Mouse (Mus musculus): ENCODE results near the gene Gm20388.
A peak's percentile ranks its signal among the peaks of the same experiment; 100 is the strongest.
"Not testable (repeated sequence)": the region's sequence is repeated elsewhere in the genome, so short reads cannot be mapped to it uniquely, and the experiment has no call there.

Gene Gm20388

DNA sequence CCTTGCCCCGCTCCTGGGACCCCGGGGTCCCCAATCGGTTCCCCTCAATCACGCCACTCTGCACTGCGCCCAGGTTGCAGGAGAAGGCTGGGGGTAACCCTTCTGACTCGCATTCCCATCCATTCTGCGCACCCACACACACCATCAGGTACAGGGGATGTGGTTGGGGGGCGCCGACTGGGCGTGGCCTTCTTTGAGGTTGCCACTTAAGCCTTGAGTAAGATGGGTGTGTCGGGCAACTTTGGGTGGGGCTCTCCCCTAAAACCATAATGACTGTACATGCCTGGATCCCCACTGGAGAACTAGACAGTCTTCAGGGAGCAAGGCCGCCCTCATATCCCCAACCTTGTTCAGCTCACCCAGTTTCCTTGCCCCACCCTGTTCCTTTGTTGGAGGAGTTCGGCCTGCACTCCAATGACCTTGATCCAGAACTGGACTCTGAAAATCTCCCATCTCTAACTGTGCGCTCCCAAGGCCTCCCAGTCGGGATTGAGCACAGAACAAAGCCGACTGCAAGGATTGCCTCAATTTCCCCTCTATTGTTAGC lies 3501.2 kb downstream of the Gm20388 start:
- peak in 1 of 2 experiments; percentile 52 for DNase-seq (ENCODE audit: low spot score in 2 of 2)

DNA sequence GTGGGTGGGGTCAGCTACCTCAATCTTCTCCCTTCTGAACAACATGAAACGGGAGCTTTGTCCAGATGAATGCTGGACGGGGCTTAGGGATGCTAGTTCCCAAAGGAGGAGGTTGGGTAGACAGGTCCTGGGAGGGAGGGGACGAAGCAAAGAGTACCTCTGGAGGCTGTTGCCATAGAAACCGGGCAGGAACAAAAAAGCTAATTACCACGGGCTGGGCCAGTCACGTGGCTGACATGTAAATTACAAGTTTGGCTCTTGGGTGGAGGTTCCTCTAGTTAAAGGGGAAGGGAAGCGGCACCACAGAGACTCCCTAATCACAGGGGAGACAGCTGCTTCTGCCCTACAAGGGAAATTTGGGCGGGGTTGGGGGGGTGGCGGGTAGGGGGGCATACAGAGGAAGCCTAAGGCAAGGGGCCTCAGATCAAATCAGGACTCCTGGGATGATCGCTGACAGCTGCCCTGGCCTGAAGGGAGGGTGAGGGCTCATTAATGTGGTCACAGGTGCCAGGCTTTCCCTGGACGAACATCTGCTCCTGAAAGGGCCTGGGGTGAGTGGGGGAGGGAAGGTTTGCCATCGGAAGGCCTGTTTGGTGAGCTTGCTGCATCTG lies 3502.0 kb downstream of the Gm20388 start:
- peak; percentile 64 to 82 for DNase-seq (ENCODE audit: low spot score in 2 of 2)

DNA sequence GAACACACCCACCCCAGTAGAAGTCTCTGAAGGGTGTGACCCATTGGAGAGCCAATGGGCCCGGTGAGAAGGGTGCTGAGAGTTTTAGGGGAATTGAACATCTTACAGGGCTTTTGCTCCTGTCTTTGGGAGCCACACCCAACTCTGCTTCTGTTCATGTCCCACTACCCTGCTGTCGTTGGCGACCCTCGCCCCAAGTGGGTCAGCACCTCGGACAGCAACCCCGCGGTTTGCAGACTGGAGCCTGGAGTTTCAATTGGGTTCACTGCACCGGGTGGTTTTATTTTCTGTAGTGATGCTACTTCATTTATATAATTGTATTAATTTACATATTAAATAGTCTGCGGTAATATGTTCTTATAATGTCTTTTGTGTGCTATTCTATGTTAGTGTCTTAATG lies 3503.6 kb downstream of the Gm20388 start:
- no peak for DNase-seq (ENCODE audit: low spot score in 2 of 2)

DNA sequence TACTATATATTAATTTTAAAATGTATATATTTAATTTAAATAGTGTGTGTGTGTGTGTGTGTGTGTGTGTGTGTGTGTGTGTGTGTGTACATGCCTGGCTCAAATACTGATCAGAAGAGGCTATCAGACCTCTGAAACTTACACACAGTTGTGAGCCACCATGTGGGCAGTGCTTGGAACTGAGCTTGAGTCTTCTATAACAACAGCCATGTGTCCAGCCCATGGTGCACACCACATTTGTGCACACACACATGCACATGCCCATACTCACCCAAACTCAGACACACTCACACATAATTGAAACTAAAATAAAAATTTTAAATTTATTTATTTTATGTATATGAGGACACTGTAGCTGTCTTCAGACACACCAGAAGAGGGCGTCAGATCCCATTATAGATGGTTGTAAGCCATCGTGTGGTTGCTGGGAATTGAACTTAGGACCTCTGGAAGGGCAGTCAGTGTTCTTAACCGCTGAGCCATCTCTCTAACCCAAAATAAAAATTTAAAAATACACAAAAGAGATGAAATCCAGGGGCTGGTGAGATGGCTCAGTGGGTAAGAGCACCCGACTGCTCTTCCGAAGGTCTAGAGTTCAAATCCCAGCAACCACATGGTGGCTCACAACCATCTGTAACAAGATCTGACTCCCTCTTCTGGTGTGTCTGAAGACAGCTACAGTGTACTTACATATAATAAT lies 3504.5 kb downstream of the Gm20388 start:
- DNase-seq (ENCODE audit: low spot score in 2 of 2), result not testable (repeated sequence)

DNA sequence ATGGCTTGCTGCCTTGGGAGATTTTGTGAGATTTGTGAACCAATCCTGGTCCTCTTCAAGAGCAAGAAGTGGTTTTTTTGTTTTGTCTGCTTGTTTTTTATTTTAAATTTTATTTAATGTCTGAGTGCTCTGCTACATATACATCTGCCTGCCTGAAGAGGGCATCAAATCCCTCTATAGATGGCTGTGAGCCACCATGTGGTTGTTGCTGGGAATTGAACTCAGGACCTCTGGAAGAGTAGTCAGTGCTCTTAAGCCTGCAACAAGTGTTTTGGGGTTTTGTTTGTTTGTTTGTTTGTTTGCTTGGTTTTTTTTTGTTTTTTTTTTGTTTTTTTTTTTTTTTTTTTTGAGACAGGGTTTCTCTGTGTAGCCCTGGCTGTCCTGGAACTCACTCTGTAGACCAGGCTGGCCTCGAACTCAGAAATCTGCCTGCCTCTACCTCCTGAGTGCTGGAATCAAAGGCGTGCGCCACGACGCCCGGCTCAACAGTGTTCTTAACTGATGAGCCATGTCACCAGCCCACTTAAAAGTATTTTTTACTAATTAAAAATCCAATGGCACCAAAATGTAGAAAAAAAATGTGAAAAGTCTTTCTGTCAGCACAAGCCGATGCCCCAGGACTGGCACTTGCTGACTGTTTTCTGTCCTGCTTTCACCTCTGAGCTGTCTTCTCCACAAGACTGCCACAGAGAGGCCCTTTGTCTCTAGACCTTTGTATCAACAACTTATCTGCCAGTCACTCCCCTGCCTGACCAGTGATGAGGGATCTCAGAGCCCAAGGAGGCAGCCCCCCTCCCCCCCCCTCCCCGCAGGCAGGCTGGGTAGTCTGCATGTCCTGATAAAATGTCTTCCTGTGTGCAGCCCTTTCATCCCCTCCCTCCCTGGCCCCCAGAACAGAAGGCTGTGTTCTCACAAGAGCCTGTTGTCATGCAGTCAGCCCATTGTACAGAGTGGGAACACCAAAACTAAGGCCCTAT lies 3505.6 kb downstream of the Gm20388 start:
- DNase-seq (ENCODE audit: low spot score in 2 of 2), result no peak

DNA sequence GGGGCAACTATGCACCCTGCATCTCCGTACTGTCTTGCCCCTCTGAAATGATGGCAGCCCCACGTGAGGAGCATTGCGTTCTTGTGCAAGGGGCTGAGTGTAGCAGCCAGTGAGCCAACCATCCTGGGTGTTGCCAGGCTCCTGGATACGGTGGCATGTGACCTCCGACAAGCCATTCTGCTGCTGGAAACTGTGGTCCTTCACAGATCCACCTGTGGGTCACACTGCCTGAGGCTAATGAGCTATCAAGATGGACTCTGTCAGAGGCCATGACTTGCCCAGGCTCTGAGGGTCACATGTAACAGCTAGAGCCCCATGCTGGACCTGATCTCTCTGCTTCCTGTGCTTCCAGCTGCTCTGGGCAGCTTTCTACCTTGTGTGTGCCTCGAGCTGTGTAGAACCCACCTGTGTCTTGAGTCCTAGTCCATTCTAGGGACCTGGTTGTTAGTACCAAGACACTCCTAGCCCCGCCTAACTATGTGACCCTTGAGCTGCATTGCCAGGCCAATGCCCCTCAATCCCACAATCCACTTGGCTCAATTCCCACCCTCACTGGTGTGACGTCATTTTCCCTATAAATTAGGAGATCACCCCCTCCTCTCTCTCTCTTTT lies 3506.4 kb downstream of the Gm20388 start:
- DNase-seq (ENCODE audit: low spot score in 2 of 2), result no peak

DNA sequence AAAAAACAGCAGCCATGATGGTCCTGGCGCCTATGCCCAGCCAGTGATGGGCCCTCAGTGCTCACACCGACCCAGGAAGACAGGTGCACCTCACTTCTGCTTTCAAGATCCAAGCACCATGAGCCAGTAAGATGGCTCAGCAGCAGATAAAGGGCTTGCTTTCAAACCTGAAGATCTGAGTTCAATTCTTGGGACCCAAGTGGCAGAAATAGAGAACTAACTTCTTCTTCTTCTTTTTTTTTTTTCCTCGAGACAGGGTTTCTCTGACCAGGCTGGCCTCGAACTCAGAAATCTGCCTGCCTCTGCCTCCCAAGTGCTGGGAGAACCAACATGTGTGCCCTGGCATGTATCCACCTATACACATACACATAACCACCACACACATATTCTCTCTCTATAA lies 3509.1 kb downstream of the Gm20388 start:
- no peak for DNase-seq (ENCODE audit: low spot score in 2 of 2)

DNA sequence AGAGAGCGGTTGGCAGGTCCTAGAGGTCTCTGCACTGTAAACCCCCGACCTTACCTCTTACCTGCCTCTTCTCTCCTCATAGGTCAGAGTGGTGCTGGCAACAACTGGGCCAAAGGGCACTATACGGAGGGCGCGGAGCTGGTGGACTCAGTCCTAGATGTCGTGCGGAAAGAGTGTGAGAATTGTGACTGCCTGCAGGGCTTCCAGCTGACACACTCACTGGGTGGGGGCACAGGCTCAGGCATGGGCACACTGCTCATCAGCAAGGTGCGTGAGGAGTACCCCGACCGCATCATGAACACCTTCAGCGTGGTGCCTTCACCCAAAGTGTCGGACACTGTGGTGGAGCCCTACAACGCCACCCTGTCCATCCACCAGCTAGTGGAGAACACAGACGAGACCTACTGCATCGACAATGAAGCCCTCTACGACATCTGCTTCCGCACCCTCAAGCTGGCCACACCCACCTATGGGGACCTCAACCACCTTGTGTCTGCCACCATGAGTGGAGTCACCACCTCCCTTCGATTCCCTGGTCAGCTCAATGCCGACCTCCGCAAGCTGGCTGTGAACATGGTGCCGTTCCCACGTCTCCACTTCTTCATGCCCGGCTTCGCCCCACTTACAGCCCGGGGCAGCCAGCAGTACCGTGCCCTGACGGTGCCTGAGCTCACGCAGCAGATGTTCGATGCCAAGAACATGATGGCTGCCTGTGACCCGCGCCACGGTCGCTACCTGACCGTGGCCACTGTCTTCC lies 3510.1 kb downstream of the Gm20388 start:
- DNase-seq (ENCODE audit: low spot score in 2 of 2), result no peak

DNA sequence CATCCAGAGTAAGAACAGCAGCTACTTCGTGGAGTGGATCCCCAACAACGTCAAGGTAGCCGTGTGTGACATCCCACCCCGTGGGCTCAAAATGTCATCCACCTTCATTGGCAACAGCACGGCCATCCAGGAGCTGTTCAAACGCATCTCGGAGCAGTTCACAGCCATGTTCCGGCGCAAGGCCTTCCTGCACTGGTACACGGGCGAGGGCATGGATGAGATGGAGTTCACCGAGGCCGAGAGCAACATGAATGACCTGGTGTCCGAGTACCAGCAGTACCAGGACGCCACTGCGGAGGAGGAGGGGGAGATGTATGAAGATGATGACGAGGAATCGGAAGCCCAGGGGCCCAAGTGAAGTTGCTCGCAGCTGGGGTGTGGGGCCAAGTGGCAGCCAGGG lies 3510.7 kb downstream of the Gm20388 start:
- DNase-seq (ENCODE audit: low spot score in 2 of 2), result no peak

DNA sequence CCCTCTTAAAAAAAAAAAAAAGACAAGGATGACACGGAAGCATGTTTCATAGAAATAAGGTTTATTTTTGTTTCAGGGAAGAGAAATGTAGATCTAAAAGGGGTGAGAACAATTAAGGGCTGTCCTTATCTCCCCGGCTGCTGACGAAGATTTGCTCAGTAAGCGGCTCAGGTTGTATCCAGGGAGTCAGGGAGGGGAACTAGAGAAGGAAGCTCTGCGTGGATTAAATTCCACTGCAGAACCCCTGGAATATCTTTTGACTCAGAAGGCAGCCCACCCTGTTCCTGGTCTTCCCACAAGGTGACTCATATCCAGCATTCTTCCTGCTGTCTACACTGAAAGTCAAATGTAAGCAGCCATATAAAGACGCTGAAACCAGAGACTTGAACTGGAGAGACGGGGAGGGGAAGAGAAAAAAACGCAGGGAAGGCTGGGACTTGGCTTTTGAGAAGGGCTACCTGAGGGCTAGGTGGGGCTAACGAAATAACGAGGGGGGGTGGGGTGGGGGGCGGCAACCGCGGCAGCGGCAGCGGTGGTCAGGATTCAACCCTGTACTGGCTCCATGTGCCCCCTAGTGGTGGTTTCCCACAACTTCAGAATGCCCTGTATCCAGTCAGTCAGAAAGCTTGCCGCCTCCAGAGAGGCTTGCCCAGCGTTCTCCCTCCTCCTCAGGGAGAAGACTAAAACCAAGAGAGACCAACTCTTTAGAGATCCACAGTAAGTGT lies 3511.6 kb downstream of the Gm20388 start:
- peak; percentile 64 to 67 for DNase-seq (ENCODE audit: low spot score in 2 of 2)

DNA sequence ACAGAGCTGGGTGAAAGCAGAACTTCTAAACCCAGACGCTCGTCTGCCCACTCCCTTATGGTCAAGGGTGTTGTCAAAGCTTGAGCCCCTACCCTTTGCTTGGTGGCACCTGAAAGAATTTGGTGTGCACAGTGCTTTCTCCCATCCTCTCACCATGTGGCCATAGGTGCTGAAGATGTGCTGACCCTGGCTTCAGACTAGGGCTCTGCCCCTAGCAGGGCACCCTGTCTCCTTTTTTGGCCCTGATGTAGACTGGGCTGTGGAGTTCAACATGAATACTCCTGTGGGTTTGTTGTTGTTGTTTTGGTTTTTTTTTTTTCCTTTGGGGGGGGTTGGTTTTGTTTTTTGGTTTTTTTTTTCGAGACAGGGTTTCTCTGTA lies 3512.1 kb downstream of the Gm20388 start:
- DNase-seq (ENCODE audit: low spot score in 2 of 2), result no peak

DNA sequence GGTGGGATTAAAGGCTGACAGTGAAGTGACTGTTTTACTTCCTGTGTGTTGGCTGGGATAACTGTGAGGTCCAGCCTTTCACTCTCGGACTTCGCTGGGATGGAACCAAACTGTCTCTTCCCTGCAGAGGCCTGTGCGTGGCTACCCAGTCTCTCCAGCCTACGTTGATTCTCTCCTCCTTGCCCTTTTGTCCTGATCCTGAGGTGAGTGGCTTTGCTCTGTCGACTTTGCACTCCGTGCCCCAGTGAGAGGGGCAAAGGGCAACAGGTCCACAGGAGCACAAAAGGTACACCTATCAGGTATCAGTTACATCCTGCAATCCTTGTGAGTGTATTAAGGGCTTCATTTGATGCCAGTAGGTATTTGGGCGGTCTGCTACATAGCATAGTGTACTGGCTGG lies 3512.8 kb downstream of the Gm20388 start, which contains the start of gene Def8:
Gene Def8 (plus strand): TSS at position 87 of the 400 bp plus-strand sequence.
- DNase-seq (ENCODE audit: low spot score in 2 of 2), result no peak

DNA sequence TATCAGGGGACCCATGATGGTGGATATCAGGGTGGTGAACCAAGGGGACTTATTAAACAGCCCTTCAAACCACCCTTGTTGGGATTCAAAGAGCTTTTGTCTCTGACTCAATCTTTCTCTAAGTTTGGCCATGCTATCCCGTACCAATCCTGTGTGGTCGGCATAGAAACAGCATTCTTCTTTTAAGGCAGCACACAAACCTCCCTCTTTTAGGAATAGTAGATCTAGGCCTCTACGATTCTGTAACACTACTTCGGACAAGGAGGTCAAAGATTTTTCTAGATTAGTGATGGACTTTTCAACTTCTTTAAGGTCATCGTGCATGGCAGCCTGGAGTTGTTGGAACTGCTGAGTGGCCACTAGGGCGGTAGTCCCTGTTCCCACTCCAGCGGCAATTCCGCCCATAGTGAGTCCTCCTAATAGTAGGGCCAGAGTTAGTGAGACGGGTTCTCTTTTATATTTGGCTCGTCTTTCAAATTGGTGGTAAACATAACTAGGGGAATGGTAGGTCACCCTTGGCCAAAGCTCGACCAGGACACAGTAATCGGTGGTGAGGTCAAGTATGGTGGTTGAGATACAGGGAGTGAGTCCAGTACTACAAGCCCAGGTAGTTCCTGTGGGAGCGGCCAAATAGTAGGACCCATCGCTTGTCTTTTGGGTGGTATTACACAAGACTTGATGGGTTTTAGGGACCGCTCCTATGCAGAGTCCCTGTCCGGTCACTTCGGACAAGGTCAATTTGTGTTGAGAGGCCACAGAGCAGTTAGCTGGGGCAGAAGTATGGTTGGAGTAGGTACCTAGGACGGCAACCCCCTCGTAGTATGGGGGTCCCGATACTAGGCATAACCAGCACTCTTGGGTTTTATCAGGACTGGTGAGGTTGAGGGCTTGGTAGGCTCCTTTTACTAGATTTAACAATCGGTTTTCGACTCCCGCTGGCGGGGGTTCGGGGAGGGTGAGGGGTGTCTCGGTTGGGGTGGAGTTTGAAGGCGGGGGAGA lies 3516.2 kb downstream of the Gm20388 start:
- DNase-seq (ENCODE audit: low spot score in 2 of 2), result no peak

DNA sequence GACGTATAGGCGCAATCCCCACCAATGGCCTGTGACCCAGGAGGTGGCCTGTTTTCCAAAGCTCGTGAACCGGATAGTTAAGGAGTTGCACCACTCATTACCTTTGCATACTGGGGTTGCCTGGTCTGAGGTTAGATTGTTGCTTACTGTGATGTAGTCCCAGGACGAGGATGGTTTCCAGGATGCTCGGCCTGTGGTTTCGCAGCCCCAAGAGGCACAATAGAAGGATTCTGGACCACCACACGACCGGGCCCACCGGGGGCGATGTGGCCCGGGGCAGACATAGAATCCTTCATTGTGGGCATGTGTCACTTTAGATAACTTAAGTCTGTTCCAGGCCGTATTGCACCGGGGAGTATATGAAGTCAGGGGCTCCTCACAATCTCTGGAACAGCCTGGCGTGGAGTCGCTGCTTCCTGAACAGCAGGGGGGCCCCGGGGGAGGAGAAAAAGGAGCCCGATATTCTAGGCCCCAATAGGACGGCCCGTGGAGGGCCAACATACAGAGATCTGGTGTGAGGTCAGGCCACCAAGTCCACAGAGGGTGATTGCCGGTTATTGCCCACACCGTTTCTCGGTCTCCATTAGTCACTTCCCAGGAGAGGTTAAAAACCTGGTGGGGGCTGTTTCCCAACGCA lies 3517.1 kb downstream of the Gm20388 start:
- DNase-seq (ENCODE audit: low spot score in 2 of 2), result no peak

DNA sequence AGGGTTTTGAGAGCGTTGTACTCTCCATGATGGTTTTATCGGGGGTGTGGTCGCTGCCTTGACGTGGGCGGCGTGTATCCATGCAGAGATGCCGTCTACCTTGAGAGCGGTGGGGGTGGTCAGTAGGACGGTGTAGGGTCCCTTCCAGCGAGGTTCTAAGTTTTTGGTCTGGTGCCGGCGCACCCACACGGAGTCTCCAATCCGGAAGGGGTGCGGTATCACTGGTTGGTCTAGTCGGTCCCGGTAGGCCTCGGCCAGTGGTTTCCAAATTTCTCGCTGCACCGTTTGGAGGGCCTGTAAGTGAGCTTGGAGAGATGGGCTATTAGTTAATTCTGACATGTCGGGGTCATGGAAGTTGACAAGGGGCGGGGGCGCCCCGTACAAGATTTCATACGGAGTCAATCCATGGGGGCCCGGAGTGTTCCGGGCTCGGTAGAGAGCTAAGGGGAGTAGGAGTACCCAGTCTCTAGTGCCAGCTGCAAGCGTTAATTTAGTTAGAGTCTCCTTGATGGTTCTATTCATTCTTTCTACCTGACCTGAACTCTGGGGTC lies 3517.8 kb downstream of the Gm20388 start:
- no peak for DNase-seq (ENCODE audit: low spot score in 2 of 2)

DNA sequence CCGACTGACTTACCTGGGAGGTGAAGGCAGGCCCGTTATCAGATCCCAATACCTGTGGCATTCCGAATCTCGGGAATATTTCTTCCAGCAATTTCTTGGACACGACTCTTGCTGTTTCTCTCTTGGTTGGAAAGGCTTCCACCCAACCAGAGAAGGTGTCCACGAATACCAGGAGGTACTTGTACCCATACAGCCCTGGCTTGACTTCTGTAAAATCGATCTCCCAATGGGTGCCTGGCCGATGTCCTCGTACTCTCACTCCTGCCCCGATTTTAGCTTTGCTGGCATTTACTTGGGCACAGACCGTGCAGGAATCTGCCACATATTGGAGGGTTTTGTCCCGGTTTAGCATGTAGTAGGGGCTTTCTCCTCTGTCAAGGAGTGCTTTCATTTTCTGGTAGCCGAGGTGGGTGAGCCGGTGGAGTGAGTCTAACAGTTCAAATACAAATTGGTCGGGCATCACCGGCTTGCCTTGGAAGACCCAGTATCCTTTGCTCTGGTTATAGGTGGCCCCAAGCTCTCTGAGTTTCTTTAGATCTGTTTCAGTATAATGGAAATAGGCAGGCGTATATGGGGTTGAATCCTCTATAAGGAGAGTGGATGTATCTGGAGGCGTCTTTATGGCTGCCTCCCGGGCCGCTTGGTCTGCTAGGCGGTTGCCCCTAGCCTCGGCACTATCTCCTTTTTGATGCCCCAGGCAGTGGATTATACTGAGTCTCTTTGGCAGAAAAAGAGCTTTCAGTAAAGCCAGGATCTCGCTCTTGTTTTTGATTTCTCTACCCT lies 3518.5 kb downstream of the Gm20388 start:
- no peak for DNase-seq (ENCODE audit: low spot score in 2 of 2)

DNA sequence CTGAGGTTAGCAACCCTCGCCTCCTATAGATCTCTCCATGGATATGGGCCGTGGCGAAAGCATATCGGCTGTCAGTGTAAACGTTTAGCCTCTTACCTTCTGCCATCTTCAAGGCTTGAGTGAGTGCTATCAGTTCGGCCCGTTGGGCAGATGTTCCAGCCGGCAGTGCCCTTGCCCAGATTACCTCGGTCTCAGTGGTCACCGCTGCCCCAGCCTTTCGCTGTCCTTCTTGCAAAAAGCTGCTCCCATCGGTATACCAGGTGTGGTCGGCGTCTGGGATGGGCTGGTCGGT lies 3519.0 kb downstream of the Gm20388 start:
- DNase-seq (ENCODE audit: low spot score in 2 of 2), result not testable (repeated sequence)

DNA sequence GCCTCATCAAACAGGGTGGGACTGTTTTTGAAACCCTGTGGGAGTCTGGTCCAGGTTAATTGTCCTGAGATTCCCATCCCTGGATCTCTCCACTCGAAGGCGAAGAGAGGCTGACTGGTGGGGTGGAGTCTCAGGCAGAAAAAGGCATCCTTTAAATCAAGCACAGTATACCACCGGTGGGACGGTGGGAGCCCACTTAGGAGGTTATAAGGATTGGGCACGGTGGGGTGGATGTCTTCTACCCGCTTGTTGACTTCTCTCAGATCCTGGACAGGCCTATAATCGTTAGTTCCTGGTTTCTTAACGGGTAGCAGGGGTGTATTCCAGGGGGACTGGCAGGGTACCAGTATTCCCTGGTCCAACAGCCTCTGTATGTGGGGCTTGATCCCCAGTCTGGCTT lies 3520.3 kb downstream of the Gm20388 start:
- DNase-seq (ENCODE audit: low spot score in 2 of 2), result not testable (repeated sequence)
